Mouse (Mus musculus): ENCODE data around the gene Chd4. TPM values are rescaled to one million over a fixed set of nuclear protein-coding genes. Genes with fewer than 3 reads are reported as not detected.

Chd4 gene
- polyA plus RNA-seq, 1 experiment: 6.8 TPM

GRCm38 (mm10) chr6:125143904-125144303 is 48.1 kb downstream of the Chd4 start:
- TF ChIP-seq GATA1 (IDR thresholded peaks at IDR 0.05; ENCODE audit: low read length) (no peak), TAL1 (IDR thresholded peaks at IDR 0.05; ENCODE audit: low read length) (no peak)
- no peak overlapping the region for H3K4me3 ChIP-seq (replicated peaks)
- no peaks in the 10 kb centered on the region for H3K9me3 ChIP-seq (ENCODE audit: control insufficient read depth, low read length)
- peaks cover 51% of the 10 kb centered on the region for H3K4me1 ChIP-seq (ENCODE audit: control insufficient read depth)
- H3K27me3 ChIP-seq (ENCODE audit: control insufficient read depth): no peaks in the 10 kb centered on the region
- peaks cover 74% of the 10 kb centered on the region for H3K36me3 ChIP-seq (ENCODE audit: control insufficient read depth)

DNA sequence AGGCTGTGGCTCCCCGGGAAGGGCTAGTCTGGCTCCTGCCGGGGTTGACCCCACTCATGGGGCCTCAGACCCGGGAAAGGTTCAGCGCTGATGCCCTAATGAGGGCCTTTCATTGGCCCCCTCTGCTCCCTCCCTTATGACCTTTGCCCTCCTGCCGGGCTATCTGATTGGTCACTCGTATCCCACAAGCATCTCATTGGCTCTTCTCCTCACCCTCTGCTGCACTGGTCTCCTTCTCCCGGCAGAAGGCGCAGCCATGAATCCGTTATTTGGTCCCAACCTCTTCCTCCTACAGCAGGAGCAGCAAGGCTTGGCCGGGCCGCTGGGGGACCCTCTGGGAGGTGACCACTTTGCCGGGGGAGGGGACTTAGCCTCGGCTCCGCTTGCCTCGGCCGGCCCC is 49.2 kb downstream of the Chd4 start, which contains the start of gene Iffo1:
Gene Iffo1 (plus strand): TSS at position 241 of the 400 bp plus-strand sequence.
- Histone ChIP-seq H3K36me3 (ENCODE audit: control insufficient read depth) (peaks cover 73% of the 10 kb centered on the region), H3K4me1 (ENCODE audit: control insufficient read depth) (peaks cover 55% of the 10 kb centered on the region)
- TF ChIP-seq GATA1 (IDR thresholded peaks at IDR 0.05; ENCODE audit: low read length): 0 out of 2 replicates have a peak, but pooled peaks have one; percentile 7
- TF ChIP-seq TAL1 (IDR thresholded peaks at IDR 0.05; ENCODE audit: low read length): no peak

DNA sequence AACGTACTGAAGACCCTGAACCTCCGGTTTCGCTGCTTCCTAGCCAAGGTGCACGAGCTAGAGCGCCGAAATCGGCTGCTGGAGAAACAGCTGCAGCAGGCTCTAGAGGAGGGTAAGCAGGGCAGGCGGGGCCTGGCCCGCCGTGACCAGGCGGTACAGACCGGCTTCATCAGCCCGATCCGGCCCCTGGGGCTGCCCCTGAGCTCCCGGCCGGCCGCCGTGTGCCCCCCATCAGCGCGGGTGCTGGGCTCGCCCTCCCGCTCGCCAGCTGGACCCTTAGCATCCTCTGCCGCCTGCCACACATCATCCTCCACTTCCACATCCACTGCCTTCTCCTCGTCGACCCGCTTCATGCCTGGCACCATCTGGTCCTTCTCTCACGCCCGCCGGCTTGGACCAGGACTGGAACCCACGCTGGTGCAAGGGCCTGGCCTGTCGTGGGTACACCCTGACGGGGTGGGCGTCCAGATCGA is 49.7 kb downstream of the Chd4 start:
- Histone ChIP-seq H3K4me3 (replicated peaks) (peak overlapping the region; percentile 93), H3K4me1 (ENCODE audit: control insufficient read depth) (peaks cover 55% of the 10 kb centered on the region), H3K9me3 (ENCODE audit: control insufficient read depth, low read length) (no peaks in the 10 kb centered on the region), H3K36me3 (ENCODE audit: control insufficient read depth) (peaks cover 68% of the 10 kb centered on the region), H3K27me3 (ENCODE audit: control insufficient read depth) (no peaks in the 10 kb centered on the region)
- TF ChIP-seq GATA1 (IDR thresholded peaks at IDR 0.05; ENCODE audit: low read length) (no peak), TAL1 (IDR thresholded peaks at IDR 0.05; ENCODE audit: low read length) (no peak)

More for the DNA sequence above, 49.2 kb downstream of the Chd4 start, which contains the start of gene Iffo1:
- Histone ChIP-seq H3K4me3 (replicated peaks) (peak within 1 kb of the TSS; percentile 93), H3K9me3 (ENCODE audit: control insufficient read depth, low read length) (no peaks in the 10 kb centered on the region), H3K27me3 (ENCODE audit: control insufficient read depth) (no peaks in the 10 kb centered on the region)

DNA sequence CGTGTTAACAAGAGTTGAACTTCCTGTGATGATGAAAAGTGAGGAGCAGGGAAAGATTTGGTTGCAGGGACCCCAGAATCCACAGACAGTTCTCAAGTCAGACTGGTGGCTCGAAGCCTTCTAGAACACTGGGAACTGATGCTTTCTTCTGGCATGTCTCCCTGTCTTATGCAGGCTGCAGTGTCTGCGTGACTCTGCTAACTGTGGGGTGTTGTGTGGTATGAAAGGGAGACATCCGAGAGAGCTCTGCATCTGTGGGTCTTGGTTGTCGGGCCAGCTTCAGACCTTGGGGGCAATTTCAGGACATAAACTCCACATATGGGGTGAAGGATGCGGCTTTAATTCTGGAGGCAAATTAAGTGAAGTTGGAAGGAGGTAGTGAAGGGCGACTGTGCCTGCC is 50.4 kb downstream of the Chd4 start:
- Histone ChIP-seq H3K4me3 (replicated peaks) (peak overlapping the region; percentile 93), H3K36me3 (ENCODE audit: control insufficient read depth) (peaks cover 66% of the 10 kb centered on the region)
- no peak for TF ChIP-seq GATA1 (IDR thresholded peaks at IDR 0.05; ENCODE audit: low read length)
- no peak for TF ChIP-seq TAL1 (IDR thresholded peaks at IDR 0.05; ENCODE audit: low read length)

GRCm38 (mm10) chr6:125146797-125147196 is 51.0 kb downstream of the Chd4 start:
- Histone ChIP-seq H3K27me3 (ENCODE audit: control insufficient read depth) (no peaks in the 10 kb centered on the region), H3K9me3 (ENCODE audit: control insufficient read depth, low read length) (no peaks in the 10 kb centered on the region), H3K36me3 (ENCODE audit: control insufficient read depth) (peaks cover 65% of the 10 kb centered on the region), H3K4me1 (ENCODE audit: control insufficient read depth) (peaks cover 63% of the 10 kb centered on the region), H3K4me3 (replicated peaks) (peak overlapping the region; percentile 93)
- TF ChIP-seq GATA1 (IDR thresholded peaks at IDR 0.05; ENCODE audit: low read length) (no peak), TAL1 (IDR thresholded peaks at IDR 0.05; ENCODE audit: low read length) (no peak)

More for the DNA sequence above, 50.4 kb downstream of the Chd4 start:
- no peaks in the 10 kb centered on the region for H3K27me3 ChIP-seq (ENCODE audit: control insufficient read depth)
- H3K4me1 ChIP-seq (ENCODE audit: control insufficient read depth): peaks cover 58% of the 10 kb centered on the region
- H3K9me3 ChIP-seq (ENCODE audit: control insufficient read depth, low read length): no peaks in the 10 kb centered on the region

GRCm38 (mm10) chr6:125147329-125147728 is 51.5 kb downstream of the Chd4 start:
- Histone ChIP-seq H3K36me3 (ENCODE audit: control insufficient read depth) (peaks cover 64% of the 10 kb centered on the region), H3K27me3 (ENCODE audit: control insufficient read depth) (no peaks in the 10 kb centered on the region), H3K4me1 (ENCODE audit: control insufficient read depth) (peaks cover 68% of the 10 kb centered on the region), H3K4me3 (replicated peaks) (no peak overlapping the region), H3K9me3 (ENCODE audit: control insufficient read depth, low read length) (no peaks in the 10 kb centered on the region)
- TF ChIP-seq GATA1 (IDR thresholded peaks at IDR 0.05; ENCODE audit: low read length) (no peak), TAL1 (IDR thresholded peaks at IDR 0.05; ENCODE audit: low read length) (no peak)

DNA sequence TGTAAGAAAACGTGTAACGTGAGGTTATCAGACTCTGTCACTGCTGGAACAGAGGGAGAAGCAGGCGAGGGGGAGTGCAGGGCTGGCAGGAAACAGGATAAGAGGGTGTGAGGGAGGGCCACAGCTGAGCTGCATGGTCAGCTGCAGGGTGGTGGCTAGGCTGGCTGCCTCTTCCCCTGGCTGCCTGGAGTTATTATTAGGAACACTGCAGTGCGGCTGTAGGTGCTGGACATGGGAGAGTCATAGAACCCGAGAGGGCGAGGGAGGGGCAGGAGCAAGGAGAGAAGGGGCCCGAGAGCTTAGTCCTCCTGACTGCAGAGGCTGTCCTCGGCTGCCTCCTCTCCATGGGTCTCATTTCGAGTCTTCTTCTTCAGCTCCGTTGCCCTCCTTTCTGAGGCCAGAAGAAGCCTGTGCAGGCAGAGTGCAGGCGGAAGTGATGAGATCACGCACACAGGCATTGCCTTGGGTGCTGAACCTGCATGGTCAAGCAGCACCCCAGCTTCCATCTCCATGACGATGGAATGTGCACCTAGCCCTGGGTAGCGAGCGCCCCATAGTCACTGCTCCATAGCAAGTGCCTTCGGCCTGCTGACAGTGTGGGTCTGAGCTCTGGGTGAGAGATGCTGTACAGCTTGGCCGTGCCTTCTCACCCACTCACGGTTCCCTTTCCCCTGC is 52.6 kb downstream of the Chd4 start:
- no peak for TF ChIP-seq GATA1 (IDR thresholded peaks at IDR 0.05; ENCODE audit: low read length)
- no peak for TF ChIP-seq TAL1 (IDR thresholded peaks at IDR 0.05; ENCODE audit: low read length)
- H3K36me3 ChIP-seq (ENCODE audit: control insufficient read depth): peaks cover 68% of the 10 kb centered on the region
- H3K9me3 ChIP-seq (ENCODE audit: control insufficient read depth, low read length): no peaks in the 10 kb centered on the region
- H3K27me3 ChIP-seq (ENCODE audit: control insufficient read depth): no peaks in the 10 kb centered on the region
- no peak overlapping the region for H3K4me3 ChIP-seq (replicated peaks)
- peaks cover 77% of the 10 kb centered on the region for H3K4me1 ChIP-seq (ENCODE audit: control insufficient read depth)

DNA sequence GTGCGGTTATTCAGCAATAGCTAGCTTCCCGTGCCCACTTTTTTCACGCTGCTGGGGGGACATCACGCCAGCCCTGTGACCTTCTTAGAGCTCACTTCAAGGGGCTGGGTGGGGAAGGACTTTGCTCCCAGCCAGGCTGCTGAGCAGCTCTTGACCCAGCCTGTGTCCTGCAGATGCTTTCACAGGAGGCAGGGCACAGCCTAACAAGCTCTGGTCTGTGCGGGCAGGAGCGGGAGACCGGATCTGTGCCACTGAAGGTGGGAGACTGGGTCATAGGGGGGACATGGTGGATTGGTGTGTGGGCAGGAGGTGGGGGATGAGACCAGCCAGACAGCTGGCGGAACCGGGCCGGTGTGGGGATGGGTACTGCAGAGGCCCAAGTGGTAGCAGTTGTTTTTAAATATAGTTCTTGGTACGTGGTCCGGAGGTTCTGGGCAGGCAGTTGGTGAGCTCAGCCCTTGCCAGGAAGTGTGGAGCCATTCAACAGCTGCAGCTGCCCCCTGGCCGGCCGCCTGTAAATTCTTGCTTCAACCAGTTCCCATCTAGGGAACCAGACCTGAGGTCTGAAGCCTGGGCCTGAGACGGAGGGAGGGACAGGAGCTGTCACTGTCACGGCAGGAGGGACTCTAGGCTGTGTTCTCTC is 53.3 kb downstream of the Chd4 start:
- Histone ChIP-seq H3K36me3 (ENCODE audit: control insufficient read depth) (peaks cover 69% of the 10 kb centered on the region), H3K4me3 (replicated peaks) (no peak overlapping the region), H3K27me3 (ENCODE audit: control insufficient read depth) (no peaks in the 10 kb centered on the region), H3K4me1 (ENCODE audit: control insufficient read depth) (peaks cover 75% of the 10 kb centered on the region), H3K9me3 (ENCODE audit: control insufficient read depth, low read length) (no peaks in the 10 kb centered on the region)
- TF ChIP-seq TAL1 (IDR thresholded peaks at IDR 0.05; ENCODE audit: low read length): no peak
- TF ChIP-seq GATA1 (IDR thresholded peaks at IDR 0.05; ENCODE audit: low read length): no peak

DNA sequence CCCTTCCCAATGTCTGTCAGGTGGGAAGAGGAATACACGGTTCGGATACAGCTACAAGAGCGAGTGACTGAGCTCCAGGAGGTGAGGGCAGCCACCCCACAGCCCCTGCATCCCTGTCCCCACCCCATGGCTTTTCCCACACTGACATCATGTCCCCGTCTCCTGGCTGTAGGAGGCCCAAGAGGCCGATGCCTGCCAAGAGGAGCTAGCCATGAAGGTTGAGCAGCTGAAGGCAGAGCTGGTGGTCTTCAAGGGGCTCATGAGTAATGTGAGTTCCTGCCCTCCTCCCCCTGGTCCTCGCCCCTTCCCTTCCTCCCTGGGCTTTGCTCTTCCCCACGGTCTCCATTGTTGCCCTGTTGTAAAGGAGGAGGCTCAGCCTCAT is 53.8 kb downstream of the Chd4 start:
- Histone ChIP-seq H3K4me1 (ENCODE audit: control insufficient read depth) (peaks cover 70% of the 10 kb centered on the region), H3K27me3 (ENCODE audit: control insufficient read depth) (no peaks in the 10 kb centered on the region), H3K4me3 (replicated peaks) (no peak overlapping the region), H3K9me3 (ENCODE audit: control insufficient read depth, low read length) (no peaks in the 10 kb centered on the region), H3K36me3 (ENCODE audit: control insufficient read depth) (peaks cover 66% of the 10 kb centered on the region)
- TF ChIP-seq TAL1 (IDR thresholded peaks at IDR 0.05; ENCODE audit: low read length) (no peak), GATA1 (IDR thresholded peaks at IDR 0.05; ENCODE audit: low read length) (no peak)
